In the genomic region with DNA sequence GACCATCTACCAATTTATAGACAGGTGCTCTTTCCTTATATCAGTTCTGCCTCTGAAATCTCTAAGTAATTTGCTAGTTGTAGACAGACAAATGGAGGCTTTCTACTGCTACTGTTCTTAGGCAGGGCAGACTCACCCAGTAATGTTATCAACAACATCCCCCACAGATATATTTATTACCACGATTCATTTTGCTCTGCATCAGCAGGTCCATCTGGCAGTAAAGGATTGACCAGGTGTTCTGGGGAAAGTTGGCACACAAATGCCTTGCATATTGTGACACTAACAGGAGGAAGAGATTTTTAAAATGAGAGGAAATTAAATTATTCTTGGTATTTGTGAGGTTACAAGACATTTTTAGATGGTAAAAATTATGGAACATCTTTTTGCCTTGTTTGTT, we compare ENCODE assay signal across 14 mouse cellular contexts.
A peak's percentile ranks its signal among the peaks of the same experiment; 100 is the strongest.
DNase-seq lines count a peak whose midpoint lies in the region; ATAC-seq lines count a peak whose summit lies in the region.
"Had no signal": no experiment of that assay in that cellular context is flagged by ENCODE, and none has a peak within 500 bp of the region (broad histone marks: within the 10 kb centered on the region; RNA-seq: fewer than 3 reads in every experiment).

No protein-coding gene starts in this region.

- ATAC-seq in forebrain, embryonic 14.5 days: peak; percentile 55; the same call in 1 of the 2 replicates

- H3K4me2 ChIP-seq in forebrain, embryonic 14.5 days (ENCODE audit: low read length): no peak overlapping the region
- H3K4me2 ChIP-seq: limb, embryonic 15.5 days; lung, embryonic 14.5 days had no signal

- DNase-seq in forebrain, embryonic 14.5 days (ENCODE audit: low spot score): peak; percentile 67
- DNase-seq in forebrain, embryonic 10.5 days (ENCODE audit: extremely low spot score, low spot score): no peak
- peak; percentile 32 for DNase-seq in brain, embryonic 18.5 days (ENCODE audit: low read depth, low spot score)
- peak; percentile 83 for DNase-seq in cerebellum, postnatal 25 days
- peak; percentile 57 to 90 for DNase-seq in layer of hippocampus, postnatal 14 days (ENCODE audit: low spot score in 2 of 2)
- no peak for DNase-seq in kidney, postnatal 25 days
- no peak for DNase-seq in urinary bladder, postnatal 14 days (ENCODE audit: low spot score)
- DNase-seq in urinary bladder, adult 2 months (ENCODE audit: low spot score): no peak
- DNase-seq: adrenal gland, postnatal 25 days; heart, postnatal 4 days; kidney, adult 11 months; lung, embryonic 14.5 days had no signal

- no peaks in the 10 kb centered on the region for H3K4me1 ChIP-seq in forebrain, embryonic 14.5 days (ENCODE audit: control insufficient read depth, insufficient read depth, low read length)
- no peaks in the 10 kb centered on the region for H3K4me1 ChIP-seq in forebrain, embryonic 10.5 days
- H3K4me1 ChIP-seq: limb, embryonic 15.5 days had no signal

- H3K27me3 ChIP-seq in forebrain, embryonic 14.5 days (replicated peaks; ENCODE audit: control insufficient read depth, insufficient read depth, low read length): no peaks in the 10 kb centered on the region
- H3K27me3 ChIP-seq in forebrain, embryonic 10.5 days (ENCODE audit: poor library complexity, severe bottlenecking): no peaks in the 10 kb centered on the region
- H3K27me3 ChIP-seq: limb, embryonic 15.5 days had no signal

- no peak overlapping the region for H3K4me3 ChIP-seq in forebrain, embryonic 14.5 days (ENCODE audit: low read depth, low read length)
- H3K4me3 ChIP-seq in forebrain, embryonic 10.5 days: no peak overlapping the region
- H3K4me3 ChIP-seq: limb, embryonic 15.5 days; myocyte had no signal

- H3K9ac ChIP-seq in forebrain, embryonic 14.5 days (ENCODE audit: low read length): no peak overlapping the region
- H3K9ac ChIP-seq: limb, embryonic 15.5 days; lung, embryonic 14.5 days had no signal

- H3K9me3 ChIP-seq in forebrain, embryonic 14.5 days (replicated peaks; ENCODE audit: control insufficient read depth, low read length): no peaks in the 10 kb centered on the region
- no peaks in the 10 kb centered on the region for H3K9me3 ChIP-seq in forebrain, embryonic 10.5 days
- H3K9me3 ChIP-seq: limb, embryonic 15.5 days had no signal

- H3K27ac ChIP-seq in forebrain, embryonic 14.5 days (ENCODE audit: low read depth, low read length): no peak overlapping the region
- H3K27ac ChIP-seq in forebrain, embryonic 10.5 days: no peak overlapping the region
- H3K27ac ChIP-seq: limb, embryonic 15.5 days had no signal

- H3K36me3 ChIP-seq in forebrain, embryonic 14.5 days (ENCODE audit: control insufficient read depth, insufficient read depth, low read length): no peaks in the 10 kb centered on the region
- H3K36me3 ChIP-seq in forebrain, embryonic 10.5 days (replicated peaks): no peaks in the 10 kb centered on the region
- H3K36me3 ChIP-seq: limb, embryonic 15.5 days had no signal

- 62% methylated on average over 1 of the region's 1 CpGs for WGBS in forebrain, embryonic 14.5 days
- WGBS in forebrain, embryonic 10.5 days: 88% methylated on average over 1 of the region's 1 CpGs

Comparison
In these comparisons a context has a peak if more than half of its experiments do, and no peak if none do; other contexts are left out.
1. DNase-seq: peak in forebrain, embryonic 14.5 days (single experiment), brain, embryonic 18.5 days (single experiment), cerebellum, postnatal 25 days (2 of 2) and layer of hippocampus, postnatal 14 days (2 of 2); none in forebrain, embryonic 10.5 days (single experiment), kidney, postnatal 25 days (0 of 2), urinary bladder, postnatal 14 days (single experiment) and urinary bladder, adult 2 months (single experiment).